Mouse (Mus musculus): ENCODE measurements around the gene Aoah.

Gene Aoah

DNA sequence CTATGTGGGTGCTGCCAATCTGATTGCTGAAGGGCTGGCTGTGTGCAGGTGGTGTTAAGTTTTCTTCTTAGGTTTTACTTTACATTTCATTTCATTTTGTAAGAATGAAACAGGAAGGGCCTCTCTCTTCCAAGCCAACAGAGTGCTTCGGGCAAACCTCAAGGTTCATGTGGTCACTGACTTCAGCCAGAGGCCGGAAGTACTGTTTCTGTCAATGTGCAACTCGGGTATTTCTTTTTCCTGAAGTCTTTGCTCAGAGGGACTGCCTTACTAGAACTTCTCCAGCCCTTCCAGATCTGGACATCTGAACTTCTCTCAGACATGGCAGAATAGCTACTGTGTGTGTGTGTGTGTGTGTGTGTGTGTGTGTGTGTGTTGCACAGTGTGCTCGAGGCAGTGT lies at the start of gene Aoah:
Gene Aoah, plus strand, starts transcription at position 213 of the 400 bp plus-strand sequence.
- DNase-seq: no peak

DNA sequence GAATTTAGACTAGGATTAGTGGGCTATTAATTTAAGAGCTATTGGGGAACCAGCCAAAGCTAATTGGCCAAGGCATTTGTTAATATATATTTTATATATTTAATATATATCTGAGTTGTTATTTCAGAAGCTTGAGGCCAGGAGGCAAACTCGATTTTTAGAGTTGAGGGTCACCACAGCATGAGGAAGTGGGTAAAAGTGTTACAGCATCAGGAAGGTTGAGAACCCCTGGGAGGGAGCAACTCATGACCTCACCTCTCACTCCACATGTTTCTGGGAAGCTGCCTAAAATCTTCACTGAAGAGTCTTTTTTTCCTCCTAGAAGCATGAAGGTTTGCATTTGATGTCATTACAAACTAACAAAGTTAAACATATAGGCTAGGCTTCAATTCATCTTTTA lies 39.1 kb upstream of the Aoah start:
- DNase-seq: no peak

DNA sequence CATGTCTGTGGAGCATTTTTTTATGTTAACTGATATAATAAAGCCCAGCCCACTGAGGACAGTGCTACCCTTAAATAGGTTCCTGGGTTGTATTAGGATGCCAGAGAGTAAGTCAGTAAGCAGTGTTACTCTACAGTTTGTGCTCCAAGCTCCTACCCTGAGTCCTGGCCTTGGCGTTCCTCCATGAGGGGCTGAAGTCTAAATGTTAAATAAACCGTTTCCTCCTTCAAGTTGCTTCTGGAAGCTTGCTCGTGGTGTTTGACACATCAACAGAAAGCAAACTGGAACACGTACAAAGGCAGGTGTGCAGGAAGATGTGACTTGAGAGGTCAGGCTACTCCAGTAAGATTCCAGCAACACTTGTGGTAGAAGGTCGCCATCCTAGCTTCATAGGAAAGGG lies 10.3 kb upstream of the Aoah start:
- no peak for DNase-seq

DNA sequence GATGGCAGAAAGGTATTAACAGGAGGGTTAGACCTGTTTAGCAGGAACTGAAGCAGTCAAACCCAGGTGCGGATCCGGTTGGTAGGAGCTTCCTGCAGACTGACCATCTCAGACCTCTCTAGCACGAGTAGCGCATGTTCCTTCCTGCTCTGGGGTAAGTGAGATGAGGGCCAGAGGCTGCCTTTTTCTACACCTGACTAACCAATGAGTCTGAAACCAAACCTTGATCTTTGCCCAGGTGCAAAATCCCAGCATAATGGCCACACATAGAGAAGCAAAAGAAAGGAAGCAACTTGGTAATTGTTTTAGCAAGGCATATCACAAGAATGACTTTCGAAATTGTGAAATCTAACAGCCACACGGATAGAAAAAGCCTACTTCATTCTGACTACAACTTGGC lies 9.9 kb upstream of the Aoah start:
- no peak for DNase-seq

DNA sequence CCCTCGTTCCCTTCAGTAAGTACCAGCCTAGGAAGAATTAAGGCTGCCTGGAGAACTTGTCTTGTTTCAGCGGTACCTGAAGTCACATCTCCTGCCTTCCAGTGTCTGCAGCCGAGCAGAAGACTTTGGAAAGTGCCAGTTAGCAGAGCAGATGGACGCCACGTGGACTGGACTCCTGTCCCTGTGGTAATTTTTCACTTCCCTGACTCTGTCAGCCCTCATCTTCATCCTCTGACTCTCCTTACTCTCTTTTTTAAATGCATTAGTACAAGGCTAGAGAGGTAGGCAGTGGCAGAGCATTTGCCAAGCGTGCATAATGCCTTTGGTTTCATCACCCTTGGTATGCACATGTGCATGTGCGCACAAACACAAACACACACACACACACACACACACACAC lies 8.0 kb upstream of the Aoah start:
- DNase-seq: peak; percentile 16

DNA sequence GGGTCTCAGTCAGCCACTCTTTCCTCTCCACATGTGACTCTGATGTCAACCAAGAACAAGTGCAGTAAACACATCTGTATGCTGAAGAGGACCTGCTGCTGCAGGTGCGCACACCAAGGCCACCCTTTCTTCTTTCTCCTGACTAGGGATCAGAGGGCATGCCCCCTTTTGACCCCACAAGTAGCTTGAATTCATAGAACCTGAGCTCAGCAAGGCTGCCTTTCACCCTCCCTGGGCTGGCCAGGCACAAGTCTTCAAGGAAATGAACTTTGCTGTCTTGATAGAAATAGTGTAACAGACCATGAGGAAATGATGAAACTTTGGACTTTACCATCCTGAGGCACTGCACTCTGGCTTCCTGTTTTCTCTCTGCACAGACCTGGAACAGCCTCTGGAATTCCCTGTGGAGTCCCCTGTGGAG lies 7.1 kb upstream of the Aoah start:
- no peak for DNase-seq

DNA sequence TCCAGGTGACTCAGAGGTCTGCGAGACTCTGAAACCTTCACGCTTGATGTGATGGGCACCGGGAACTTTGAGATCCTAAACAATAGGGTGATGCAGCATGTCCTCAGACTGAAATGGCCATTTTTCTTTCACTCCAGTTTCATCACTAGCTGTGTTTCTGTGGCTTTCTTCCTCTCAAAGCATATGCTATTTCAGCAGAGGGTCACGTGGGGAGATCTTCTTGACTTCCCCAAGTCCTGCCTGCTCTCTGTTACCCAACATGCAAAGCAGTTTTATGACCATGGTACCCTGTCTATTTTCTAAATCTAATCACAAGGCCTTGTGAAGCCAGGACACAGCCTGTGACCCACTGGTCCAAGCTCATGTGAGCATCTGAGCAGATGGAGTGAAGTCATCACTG lies 6.0 kb upstream of the Aoah start:
- no peak for DNase-seq

DNA sequence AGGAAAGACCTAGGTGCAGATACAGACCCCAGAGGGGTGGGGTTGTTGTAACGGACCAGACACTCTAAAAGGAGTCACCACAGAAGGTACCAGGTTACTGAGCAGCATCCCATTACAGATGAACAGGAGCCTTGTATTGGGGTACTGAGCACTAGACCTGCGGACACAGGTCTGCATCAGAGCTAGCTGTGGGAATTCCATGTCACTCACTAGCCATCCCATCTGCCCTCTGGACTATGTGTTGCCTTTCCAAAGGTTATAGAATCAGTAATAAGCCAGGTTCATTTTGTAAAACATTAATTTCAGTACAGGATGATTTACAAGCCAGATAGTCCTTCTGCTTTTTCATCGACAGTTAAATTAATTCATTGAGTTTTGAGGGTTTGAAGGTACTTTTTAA lies 2.7 kb downstream of the Aoah start:
- DNase-seq: no peak

DNA sequence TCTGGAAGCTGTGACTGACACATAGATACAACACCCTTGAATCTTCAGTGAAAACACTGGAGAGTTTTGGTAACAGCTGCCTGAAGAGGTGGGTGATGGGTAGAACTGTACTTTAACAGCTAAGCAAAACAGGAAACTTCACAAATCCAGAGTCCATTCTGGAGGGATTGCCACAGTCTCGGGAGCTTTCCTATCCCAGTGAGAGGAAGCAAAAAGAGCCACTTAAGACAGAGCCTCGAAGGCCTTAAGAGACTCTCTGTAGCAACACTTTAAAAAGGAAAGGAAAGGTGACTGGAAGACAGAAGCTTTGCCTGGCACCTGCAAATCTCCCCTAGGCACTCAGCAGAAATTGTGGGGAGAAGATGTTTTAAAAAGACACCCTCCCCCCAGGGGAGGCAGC lies 4.6 kb downstream of the Aoah start:
- DNase-seq: no peak

DNA sequence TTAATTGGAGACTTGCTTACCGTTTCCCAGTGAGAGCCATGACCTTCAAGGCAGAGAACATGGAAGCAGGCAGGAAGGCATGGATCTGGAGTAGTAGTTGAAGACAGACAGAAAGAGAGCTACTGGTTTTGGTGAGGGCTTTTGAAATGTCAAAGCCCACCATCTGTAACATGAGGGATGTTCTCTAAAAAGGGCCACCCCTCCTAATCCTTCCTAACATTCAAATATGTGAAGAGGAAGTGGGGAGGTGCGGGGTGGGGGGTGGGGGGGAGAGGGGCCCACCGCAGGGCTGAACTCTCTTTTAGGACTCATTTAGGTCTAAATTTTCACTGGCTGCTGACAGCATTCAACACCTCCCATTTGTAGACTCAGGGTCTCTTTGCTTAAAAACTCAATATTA lies 5.9 kb downstream of the Aoah start:
- DNase-seq: no peak

DNA sequence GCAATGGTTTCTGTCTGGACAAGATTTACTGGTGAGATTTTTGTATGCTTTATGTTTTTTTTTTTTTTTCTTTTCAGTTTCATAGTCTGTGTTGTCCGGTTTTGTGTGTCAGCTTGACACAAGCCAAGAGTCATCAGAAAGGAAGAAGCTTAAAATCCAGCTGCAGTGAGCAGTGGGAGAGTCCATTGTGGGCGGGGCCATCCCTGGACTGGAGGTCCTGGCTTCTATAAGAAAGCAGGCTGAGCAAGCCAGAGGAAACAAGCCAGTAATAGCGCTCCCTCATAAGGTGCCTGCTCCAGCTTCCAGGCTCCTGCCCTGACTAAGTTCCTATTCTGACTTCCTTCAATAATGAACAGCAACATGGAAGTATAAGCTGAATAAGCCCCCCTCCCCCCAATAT lies 6.7 kb downstream of the Aoah start:
- no peak for DNase-seq

DNA sequence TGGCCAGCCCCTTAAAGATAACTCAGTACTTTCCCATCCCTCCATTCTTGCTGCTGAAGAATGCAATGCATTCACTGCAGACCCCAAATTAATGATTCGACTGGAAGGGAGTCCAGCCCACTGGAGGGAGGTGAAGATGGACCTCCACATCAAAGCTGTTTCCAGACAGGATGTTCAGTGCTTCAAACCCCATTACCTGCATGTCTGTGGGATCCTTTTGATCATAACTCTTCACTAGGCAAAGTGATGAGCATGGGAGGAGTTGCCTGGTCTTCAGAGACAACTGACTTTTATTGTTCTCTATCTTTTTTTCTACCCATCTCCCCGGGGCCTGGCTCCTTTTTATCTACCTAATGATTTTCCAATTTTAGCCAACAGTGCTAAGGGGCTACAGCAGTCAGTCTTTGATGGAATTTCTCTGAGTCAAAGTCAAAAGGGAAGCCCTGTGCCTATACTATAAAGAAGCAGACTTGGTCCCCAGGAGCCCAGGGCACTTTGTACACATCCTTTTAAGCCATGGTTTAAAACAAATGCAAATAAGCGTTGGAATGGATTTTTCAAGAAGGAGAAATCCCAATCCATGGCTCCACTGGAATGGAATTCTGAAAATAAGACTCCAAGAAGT lies 18.0 kb downstream of the Aoah start:
- no peak for DNase-seq

DNA sequence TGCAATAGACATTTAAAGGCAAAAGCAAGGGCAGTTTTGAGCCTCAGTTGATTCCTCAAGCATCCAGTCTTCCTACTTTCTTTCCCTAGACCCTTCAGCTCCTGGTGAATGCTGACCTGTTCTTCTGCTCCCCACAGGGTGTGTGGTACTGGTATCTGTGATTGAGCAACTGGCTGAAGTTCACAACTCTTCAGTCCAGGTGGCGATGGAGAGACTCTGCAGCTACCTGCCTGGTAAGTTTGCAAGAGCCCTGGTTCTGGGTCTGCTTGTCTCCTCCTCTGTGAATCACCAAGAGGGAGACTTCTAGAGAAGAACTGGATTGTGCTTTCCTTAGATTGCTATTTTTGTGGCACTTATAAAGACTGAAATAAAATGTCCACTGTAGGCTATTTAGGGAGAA lies 22.5 kb downstream of the Aoah start:
- DNase-seq: no peak

DNA sequence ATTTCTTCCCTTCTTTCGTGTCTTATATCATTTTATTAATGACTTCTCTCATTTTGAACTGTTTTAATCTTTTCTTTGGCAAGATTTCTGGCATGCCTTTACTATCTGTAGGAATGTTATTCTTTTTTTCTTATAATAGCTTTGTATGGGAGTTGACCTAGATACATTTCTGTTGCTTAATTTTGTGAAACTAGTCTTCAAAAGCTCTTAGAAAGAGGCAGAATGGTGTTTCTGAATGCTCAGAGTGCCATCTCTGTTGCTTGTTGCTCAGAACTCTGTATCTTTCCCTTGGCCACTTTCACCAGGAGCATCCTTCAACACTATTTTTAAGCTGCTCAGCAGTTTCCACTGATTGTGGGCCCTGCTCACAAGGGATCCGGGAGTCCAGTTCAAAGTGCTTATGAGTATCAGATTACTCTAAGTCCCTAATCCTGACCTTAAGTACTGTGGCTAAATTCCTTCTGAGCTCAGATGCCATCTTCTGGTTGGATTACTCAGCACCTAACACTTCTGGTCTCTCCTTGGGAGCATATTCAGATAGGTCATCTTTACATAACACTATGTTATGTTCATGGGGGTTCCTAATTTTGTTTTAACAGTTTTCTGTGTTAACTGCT lies 26.9 kb downstream of the Aoah start:
- peak; percentile 30 for DNase-seq

DNA sequence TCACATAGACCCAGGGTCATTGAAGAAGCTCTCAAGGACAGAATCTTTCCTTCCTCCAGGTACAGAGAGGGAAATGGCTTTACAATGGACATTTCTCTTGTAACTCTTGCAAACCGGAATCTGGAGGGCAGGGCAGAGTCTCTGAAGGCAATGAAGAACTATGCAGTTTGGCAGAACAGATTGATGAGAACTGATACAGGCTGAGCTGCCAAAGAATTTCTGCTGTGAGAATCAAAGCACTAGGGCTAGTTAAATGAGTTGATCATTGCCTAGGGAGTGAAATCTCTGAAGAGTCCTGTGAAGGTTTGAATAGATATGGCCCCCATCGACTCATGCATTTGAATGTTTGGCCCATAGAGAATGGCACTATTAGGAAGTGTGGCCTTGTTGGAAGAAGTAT lies 34.8 kb downstream of the Aoah start:
- no peak for DNase-seq

DNA sequence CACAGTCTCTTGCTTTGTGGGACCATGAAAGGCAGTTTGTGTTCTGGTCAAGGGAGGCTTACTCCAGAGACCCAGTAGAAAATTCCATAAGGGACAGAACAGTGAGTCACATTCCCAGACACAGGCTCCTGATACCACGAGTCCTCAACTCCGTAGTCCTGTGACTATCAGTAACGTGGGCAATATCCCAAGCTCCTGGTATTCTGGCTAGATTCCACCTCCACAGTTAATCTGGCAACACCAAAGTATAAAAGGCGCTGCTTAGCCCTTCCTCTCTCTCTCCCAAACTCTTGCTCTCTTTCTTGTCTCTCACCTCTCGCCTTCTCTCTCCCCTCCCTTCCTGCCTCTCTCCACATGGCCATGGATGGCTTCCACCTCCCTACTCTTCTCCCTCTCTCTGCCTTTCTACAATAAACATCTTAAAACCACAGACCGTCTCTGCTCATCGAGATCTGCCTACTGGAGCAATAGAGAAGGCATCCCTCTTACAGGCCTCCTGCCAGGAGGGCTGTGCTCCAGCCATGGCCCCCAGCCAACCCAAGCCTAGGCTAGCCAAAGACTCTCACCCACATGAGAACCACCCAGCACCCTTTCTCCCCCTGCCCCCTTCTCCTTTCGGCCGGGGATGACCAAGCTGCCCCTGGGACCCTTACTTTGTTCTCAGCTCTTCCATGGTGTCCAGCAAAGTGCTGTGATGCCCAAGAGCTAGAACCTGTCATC lies 35.4 kb downstream of the Aoah start:
- DNase-seq: no peak

DNA sequence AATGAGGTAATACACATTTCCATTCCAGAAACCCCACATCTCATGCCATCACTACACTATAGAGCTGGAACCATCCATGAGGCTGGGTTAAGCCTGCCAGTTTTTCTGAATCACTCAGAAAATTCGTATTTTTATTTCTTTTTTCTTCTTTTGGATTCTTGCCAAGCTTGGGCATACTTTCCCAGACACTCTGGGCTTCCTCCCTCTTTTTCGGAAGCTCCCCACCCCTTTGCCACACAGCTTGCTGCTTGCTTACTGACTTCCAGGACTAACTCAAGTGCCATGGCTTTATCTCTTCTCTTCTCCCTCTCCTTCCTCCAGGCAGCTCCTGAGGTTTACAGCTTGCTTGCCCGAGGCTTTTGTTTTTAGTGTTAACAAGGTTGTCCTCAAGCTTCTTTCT lies 62.0 kb downstream of the Aoah start:
- no peak for DNase-seq

DNA sequence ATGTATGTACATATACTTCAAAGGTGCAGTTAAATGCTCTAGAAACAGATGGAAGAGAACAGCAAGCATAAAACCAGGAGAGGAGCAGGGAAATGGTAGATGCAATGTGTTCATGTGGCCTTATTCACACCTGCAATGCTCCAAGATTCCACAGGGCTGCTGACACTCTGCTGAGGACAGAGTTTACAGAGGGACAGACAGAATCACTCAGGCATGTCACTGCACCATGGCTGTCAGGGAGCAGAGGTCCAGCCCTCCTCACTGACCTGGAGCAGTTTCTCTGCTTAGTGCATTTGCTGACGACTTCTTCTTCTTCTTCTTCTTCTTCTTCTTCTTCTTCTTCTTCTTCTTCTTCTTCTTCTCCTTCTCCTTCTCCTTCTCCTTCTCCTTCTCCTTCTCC lies 105.5 kb downstream of the Aoah start:
- DNase-seq: no peak

DNA sequence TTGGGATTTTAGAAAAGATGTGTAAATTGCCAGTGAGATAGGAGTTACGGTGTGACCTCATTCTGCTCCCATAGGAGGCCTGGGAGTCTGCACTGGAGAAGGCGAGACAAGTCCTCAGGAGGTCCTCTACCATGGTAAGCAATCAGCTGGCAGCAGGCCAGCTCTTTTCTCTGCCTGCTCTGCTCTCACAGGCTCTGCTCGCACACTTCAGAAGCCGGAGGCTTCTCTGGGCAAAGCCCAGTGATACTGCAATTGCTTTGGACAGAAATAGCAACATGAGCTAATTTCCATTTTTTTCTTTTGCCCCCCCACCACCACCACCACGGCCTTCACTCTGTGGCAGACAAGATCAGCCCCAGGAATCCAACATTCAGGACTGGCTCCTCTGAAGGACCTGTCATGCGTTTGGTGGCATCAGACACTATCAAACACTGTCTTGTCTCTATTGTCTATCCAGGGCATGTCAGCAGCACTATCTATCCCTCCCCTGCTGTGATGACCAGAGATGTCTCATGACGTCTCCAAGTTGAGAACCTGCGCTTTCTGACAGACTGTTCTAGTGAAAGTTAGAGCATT lies 106.6 kb downstream of the Aoah start:
- DNase-seq: peak; percentile 71

DNA sequence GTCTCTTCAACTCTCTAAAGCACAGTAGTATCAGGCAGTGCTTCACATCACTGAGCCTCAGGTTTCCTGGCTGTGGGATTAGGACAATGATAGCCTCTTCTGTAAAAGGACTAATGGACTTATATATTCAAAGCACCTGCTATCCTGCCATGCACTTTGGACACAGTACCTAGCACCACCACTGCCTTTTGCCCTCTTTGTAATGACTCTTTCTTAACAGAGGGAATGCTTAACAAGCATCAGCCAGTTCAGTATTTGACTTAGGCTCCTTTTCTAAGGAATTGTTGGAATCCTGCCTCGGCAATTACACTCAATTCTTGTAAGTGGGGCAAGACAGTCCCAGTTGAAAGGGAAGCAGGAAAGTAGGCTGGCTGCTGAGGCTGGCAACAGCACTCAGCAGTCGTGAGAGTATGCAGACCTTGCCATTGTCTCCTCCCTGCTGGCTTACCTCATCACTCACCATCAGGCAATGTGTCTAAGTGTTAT lies 107.1 kb downstream of the Aoah start:
- DNase-seq: peak; percentile 36

DNA sequence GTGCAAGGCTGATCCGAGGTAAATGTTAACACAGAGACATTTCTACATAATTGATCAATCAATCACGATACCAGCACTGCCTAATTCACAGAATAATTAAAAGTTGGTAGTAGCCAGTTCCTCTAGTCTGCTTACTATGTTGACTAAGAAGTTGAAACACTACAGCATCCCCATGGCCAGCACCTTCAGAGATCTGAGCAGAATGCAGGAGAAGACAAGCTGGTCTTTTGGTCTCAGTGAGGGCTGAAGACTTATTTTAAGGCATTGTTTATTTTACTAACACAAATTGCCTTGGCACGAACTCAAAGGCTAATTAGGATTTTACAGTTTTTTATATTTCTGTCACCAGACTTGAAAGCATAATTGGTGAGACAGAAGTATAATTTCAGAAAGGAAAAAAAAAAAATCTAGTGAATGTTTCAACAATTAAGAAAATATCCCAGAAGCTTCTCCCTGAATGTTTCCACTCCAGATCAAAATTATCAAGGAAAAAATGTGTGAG lies 107.8 kb downstream of the Aoah start:
- DNase-seq: no peak

DNA sequence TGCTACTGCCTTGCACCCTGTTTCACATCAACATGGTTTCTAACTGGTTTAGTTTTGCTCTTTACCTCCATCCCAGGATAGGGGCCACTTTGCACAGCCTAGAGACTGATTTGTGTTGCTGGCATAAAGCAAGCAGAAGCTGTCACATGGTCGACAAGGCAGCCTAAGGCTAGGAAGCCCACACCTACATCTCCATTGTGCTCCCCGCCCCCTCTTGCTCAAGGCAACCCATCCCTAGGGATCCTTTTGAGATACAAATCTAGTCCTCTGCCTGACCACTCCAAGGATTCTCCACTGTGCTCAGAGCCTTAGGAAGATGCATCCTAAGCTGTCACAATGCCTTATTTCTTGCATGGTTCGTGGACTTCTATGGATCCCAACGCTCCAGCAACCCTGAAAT lies 110.2 kb downstream of the Aoah start:
- no peak for DNase-seq

DNA sequence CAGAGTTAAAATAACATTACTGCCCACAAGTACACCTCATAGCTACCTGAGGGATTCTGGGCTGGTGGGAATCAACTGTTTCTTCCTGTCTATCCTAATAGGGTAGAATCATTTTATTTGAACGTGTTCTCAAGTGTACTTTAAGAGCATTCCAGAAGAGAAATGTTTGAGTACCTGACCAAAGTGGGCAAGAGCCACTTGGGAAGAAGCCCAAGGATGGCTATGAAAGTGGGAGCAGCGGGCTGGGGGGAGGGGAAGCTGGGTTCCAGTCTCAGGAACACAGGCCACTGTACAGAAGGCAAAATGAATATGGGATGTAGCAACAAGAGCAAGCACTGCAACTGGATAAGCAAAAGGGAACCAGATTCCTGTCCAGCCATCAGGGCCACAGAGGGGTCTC lies 111.3 kb downstream of the Aoah start:
- no peak for DNase-seq

All from retina, postnatal 1 day (tissue).